Comparison of ENCODE assay signal across 9 mouse cellular contexts in genomic region chr14:30218114-30218513, GRCm38 (mm10).
DNase-seq lines count a peak whose midpoint lies in the region; ATAC-seq lines count a peak whose summit lies in the region.
"Had no signal": no experiment of that assay in that cellular context is flagged by ENCODE, and none has a peak within 500 bp of the region (broad histone marks: within the 10 kb centered on the region; RNA-seq: fewer than 3 reads in every experiment).

No protein-coding gene starts in this region.

- H3K4me1 ChIP-seq in heart, embryonic 10.5 days = peaks cover 17% of the 10 kb centered on the region
- H3K4me1 ChIP-seq in intestine, embryonic 15.5 days (replicated peaks) = no peaks in the 10 kb centered on the region

- no peaks in the 10 kb centered on the region for H3K9me3 ChIP-seq in heart, embryonic 10.5 days
- no peaks in the 10 kb centered on the region for H3K9me3 ChIP-seq in intestine, embryonic 15.5 days
- H3K9me3 ChIP-seq: megakaryocyte, embryonic 14.5 days had no signal

- no peaks in the 10 kb centered on the region; the same call in 1 of the 2 replicates for H3K36me3 ChIP-seq in heart, embryonic 10.5 days
- no peaks in the 10 kb centered on the region for H3K36me3 ChIP-seq in intestine, embryonic 15.5 days

- DNase-seq in heart, adult 11 months = peak; percentile 98
- DNase-seq in heart, embryonic 10.5 days (ENCODE audit: low spot score) = no peak
- DNase-seq in adrenal gland, adult 8-10 months = peak; percentile 84
- peak; percentile 69 for DNase-seq in gastrocnemius, adult 18-20 months (ENCODE audit: low spot score)
- DNase-seq in layer of hippocampus, postnatal 10 days (ENCODE audit: low spot score in 2 of 2) = peak; percentile 69 to 73
- DNase-seq in kidney, postnatal 14 days = no peak

- no peak overlapping the region for H3K9ac ChIP-seq in intestine, embryonic 15.5 days

- no peaks in the 10 kb centered on the region for H3K27me3 ChIP-seq in heart, embryonic 10.5 days (ENCODE audit: insufficient read depth, poor library complexity, severe bottlenecking)
- H3K27me3 ChIP-seq in intestine, embryonic 15.5 days (replicated peaks) = no peaks in the 10 kb centered on the region

- H3K27ac ChIP-seq in heart, embryonic 10.5 days = no peak overlapping the region
- no peak overlapping the region for H3K27ac ChIP-seq in intestine, embryonic 15.5 days

- ATAC-seq in erythroblast, adult 5-6 weeks (replicated peaks; ENCODE audit: low FRiP score, poor library complexity, severe bottlenecking) = no peak
- no peak for ATAC-seq in intestine, embryonic 15.5 days

- no peak overlapping the region for H3K4me3 ChIP-seq in heart, embryonic 10.5 days
- H3K4me3 ChIP-seq in intestine, embryonic 15.5 days (replicated peaks) = no peak overlapping the region

- WGBS in heart, embryonic 10.5 days = 81% methylated on average over 3 of the region's 3 CpGs
- WGBS in intestine, embryonic 15.5 days = 95% methylated on average over 3 of the region's 3 CpGs

- no peak overlapping the region for H3K4me2 ChIP-seq in intestine, embryonic 15.5 days (replicated peaks)

Comparison
In these comparisons a context has a peak if more than half of its experiments do, and no peak if none do; other contexts are left out.
1. DNase-seq: peak in heart, adult 11 months (single experiment), adrenal gland, adult 8-10 months (single experiment), gastrocnemius, adult 18-20 months (single experiment) and layer of hippocampus, postnatal 10 days (2 of 2); none in heart, embryonic 10.5 days (single experiment) and kidney, postnatal 14 days (single experiment).